Mouse (Mus musculus): ENCODE measurements around the gene Efhd2.

The Efhd2 gene

DNA sequence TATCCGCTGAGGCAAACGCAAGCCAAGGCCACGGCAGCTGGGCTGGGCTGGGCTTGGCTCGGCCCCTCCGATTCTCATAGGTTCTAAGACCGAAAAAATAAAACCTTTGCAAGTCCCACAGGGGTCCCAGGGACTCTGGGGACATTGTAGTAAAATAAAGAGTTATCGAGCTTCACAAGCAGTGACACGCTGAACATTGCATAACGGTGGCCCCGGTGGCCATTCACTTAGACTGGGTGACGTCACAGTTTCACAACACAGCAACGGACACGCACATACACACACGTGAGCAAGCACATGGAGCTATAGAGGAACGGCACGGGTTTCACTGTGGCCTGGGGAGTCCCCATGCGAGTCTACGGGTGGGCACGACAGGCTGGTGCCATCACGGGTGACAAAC, 16.2 kb downstream of the Efhd2 start:
- DNase-seq (ENCODE audit: low spot score in 2 of 2): no peak

DNA sequence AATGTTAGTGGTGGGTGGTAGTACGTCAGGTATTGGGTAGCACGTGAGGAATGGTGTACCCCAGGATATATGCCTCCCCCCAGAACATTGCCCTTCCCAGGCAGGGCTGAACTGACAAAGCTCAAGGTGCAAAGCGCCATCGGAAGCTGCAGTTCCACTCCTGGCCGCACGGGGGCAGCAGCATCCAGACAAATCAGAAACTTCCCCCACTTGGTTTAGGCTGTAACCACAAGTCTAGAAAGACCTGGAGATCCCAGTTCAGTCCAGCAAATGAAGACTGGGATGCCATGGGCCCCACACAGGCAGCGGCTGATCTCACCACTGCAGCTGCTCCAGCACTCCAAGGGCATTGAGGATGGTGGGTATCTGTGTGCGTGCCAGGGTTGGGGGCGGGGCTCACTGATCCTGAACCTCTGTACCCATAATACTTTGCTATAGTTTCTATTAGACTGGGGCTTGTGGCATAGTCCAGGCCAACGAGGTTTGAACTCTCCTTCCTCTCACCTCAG, 17.2 kb downstream of the Efhd2 start:
- DNase-seq (ENCODE audit: low spot score in 2 of 2): peak in 1 of 2 experiments; percentile 92

DNA sequence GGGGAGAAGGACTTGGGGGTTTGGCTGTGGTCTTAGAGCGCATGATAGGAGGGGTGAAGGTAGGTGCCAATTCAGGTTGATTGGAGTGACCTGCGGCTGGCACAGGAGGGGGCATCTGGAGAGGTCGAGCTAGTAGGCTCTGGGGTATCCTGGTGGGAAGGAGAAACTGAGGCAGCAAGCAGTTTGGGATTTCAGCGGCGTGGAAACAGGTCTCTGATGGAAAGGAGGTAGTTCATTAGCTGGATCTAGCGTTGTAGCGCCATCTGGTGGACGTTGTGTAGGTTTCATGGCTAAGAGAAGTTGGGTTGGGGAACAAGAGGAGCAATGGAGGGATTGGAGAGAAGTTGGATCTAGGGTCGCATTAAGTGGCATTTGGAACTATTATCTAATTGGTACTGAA, 21.3 kb downstream of the Efhd2 start:
- DNase-seq (ENCODE audit: low spot score in 2 of 2): no peak

DNA sequence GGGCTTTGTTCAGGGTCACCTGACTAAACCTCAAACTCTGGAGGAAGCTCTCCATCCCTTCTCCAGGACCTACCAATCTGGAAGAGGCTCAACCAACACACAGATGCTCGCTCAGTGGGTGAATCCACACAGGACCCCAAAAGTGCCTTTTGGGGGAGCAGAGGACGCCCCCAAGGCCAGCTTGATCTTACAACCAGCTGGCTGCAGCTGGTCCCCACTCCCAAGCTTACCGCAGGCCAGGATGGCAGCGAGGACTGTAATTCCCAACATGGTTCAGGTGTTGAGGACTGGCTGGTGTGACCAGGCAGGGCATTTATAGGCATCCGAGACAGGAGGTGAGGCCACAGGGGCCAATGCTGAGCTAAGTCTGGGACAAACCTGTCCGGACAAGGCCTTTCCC, 28.7 kb downstream of the Efhd2 start, which contains the start of gene Ctrc:
Gene Ctrc, minus strand, starts transcription at position 361 of the 400 bp plus-strand sequence.
- DNase-seq (ENCODE audit: low spot score in 2 of 2): no peak

DNA sequence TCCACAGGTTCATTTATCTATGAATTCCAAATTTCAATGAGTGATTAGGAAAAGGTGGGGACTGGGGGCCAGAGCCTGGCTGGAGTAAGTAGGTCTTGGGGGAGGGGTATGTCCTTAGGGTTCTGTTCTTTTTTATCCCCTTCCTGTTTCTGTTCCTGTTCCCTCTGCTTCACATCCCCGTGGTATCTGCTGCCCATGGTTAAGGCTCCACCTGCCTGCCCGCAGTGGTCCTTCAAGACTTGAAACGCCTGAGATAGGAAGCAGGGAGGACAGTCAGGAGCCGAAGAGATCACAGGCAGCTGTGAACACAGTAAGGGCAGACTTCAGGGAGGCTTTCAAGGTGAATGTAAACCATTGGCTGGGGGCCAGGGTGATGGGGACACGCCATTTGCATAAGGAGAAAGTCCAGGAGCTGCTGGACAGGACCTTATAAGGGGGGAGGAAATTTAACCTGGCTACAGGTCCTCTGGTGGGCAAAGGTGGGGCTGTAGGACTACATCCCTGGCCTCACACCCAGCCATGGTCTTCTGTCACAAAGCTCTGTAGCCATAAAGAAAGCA, 40.1 kb downstream of the Efhd2 start:
- no peak for DNase-seq (ENCODE audit: low spot score in 2 of 2)

DNA sequence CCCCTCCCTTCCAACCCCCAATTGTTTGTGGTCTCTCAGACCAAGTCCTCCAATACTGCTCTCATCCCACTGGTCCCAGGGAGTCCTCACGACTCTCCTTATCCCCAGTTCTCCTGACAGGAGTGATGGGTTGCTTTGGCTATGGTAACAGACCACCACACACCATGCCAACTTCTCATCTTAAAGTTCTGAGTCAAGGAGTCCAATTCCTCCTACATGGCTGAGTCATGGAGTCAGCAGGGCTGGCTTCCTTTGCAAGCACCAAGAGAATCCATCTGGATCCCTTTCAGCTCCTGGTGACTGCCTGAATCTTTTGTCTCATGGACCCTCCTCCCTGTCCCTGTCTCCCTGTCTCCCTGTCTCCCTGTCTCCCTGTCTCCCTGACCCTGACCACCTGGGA, 40.8 kb downstream of the Efhd2 start:
- DNase-seq (ENCODE audit: low spot score in 2 of 2): peak in 1 of 2 experiments; percentile 52

DNA sequence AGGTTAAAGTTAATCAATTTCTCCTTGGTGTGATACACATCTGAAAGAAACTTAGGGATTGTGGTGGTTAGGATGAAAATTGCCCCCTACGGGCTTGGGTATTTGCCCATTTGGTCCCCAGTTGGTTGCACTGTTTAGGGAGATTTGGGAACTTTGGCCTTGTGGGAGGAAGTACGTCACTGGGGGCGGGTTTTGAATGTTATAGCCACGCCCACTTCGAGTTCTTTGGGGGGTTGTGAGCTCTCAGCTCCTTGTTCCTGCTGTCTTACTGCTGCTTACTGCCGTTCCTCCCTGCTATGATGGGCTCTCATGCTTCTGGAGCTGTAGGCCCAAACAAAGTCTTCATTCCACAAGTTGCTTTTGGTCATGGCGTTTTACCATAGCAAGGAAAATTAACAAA, 43.4 kb downstream of the Efhd2 start:
- no peak for DNase-seq (ENCODE audit: low spot score in 2 of 2)

DNA sequence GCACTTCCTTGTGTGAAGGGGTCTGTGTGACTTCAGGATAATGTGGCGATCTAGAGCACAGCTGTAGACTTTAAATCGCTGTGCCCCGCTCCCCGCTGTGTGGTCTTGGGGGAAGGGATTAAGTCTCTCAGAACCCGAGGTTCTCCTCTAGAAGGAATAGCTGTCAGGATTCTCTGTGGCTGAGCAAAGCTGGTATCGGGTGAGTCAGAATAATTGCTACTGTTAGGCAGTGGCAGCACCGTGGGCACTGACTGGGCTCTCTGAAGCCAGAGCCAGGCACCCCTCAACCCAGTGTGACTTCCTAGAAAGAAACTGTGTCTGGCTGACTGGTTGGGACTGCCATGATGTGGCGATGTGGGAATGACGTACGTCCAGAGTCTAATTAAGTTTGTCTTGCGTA, 44.3 kb downstream of the Efhd2 start:
- no peak for DNase-seq (ENCODE audit: low spot score in 2 of 2)

DNA sequence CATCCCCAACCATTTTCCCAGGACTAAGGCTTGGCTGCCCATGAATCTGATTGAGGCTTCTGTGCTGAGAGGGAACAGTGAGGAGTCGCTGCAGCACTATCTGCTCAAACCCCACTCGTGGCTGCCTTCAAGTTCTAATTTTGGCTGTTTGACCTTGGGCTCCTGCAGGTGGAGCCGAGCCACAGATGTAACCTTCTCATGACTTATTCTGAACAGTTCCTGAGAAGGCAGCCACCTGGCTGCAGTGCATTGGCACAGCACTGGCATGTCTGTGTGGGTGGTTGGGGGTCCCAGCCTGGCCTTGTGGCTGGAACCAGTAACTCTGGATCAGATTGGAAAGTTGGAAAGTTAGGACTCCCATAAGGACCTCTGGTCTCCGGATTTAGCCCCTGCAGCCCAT, 46.5 kb downstream of the Efhd2 start:
- no peak for DNase-seq (ENCODE audit: low spot score in 2 of 2)

DNA sequence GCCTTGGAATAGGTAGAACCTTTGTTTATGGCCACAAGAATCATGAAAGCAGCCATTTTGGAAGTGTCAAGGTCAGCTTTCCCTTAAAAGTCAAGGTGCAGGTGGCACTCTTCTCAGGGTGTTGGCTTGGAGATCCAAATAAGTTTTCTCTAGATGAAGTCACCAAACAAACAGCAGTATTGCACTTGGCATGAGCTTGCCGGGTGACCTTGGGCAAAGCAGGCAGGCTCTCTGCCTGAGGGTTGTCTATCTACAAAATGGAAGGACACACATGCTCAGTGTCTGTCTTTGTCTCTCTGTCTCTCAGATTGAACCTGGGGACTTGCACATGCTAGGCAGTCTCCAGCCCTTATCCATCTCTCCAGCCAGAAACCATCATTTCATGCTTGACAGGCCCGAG, 47.3 kb downstream of the Efhd2 start:
- no peak for DNase-seq (ENCODE audit: low spot score in 2 of 2)

DNA sequence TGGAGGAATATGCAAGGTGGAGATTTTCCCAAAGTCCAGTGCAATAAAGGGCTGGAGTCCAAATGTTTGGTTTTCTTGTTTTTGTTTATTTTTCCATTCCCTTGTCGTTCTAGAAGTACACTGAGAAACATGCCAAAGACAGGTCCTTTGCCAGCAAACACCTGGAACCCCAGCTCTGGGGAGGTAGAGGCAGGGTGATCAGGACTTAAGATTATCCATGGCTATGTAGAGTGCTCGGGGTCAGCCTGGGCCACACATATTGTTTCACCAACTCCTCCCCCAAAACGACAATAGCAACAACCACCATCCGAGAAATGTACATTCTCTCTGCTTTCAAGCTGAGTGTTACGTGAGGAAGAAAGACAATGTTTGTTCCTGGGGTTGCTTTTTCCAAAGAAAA, 48.7 kb downstream of the Efhd2 start, which contains the start of gene Cela2a:
Gene Cela2a, minus strand, starts transcription at position 101 of the 400 bp plus-strand sequence.
- DNase-seq (ENCODE audit: low spot score in 2 of 2): no peak

DNA sequence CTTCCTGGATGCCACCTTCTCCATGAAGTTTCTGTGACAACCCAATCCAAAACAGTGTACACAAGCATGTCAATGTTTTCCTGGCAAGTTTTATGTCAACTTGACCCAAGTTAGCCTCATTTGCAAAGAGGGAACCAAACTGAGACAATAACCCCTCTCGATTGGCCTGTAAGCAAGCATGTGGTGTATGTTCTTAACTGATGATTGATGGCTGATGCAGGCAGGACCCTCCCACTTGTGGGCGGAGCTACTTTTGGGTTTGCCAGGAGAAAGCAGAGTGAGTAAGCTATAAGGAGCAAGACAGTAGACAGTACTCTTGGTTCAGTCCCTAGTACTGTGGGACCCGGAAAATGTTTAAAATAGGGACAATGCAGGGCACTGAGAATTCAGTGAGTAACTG, 51.7 kb downstream of the Efhd2 start:
- no peak for DNase-seq (ENCODE audit: low spot score in 2 of 2)

DNA sequence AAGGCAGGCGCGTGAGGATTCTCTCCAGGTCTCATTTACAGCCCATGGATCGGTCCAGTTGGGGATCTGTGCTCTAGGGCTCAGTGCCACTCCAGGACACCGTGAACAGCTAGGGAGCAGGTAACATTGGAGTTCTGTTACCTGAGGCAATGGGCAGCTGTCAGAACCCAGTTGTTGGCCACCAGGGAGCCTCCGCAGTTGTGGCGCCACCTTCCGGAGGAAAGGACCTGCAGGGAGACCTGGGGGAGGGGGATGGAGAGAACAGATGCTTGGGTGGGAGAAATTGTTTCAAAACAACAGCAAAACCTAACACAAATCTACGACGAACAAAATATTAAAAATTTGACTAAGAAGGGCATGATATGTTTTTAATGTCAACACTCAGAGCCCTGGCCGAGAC, 52.6 kb downstream of the Efhd2 start:
- DNase-seq (ENCODE audit: low spot score in 2 of 2): no peak

DNA sequence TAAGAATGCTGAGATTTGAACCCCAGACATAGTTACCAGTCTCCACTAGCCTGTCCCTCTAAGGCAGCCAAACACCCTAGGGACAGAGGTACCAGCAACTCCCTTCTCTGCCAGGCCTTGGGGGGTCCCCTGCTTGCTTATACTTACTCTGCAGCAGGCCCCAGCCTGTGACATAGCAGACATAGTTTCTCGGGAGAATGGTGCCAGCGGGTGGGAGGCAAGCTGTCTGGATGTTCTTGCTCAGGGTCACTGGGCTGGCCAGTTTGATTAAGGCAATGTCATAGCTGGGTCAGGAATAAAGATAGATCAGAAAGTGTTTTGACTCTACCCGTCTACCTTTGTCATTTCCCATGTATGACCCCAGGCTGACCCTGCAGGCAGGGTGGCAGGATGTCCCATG, 53.5 kb downstream of the Efhd2 start:
- no peak for DNase-seq (ENCODE audit: low spot score in 2 of 2)

DNA sequence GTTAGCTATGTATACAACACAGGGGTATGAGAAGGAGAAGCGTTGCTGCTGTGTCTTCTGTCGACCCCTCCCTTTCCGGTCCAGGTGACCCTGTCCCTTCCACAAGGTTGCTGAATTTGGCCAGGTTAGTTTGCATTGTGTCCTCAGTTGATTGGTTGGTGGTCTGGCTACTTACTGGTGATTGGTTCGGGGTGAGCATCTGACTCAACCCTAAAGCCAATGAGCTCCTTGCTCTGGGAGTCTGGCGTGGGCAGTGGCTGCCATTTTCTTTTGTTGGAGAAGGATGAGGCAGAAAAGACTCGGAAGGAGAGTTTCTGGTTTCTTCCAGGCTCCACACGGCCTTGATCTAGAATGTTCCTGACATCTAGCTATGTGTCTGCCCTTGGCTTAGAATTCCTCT, 55.4 kb downstream of the Efhd2 start:
- no peak for DNase-seq (ENCODE audit: low spot score in 2 of 2)

DNA sequence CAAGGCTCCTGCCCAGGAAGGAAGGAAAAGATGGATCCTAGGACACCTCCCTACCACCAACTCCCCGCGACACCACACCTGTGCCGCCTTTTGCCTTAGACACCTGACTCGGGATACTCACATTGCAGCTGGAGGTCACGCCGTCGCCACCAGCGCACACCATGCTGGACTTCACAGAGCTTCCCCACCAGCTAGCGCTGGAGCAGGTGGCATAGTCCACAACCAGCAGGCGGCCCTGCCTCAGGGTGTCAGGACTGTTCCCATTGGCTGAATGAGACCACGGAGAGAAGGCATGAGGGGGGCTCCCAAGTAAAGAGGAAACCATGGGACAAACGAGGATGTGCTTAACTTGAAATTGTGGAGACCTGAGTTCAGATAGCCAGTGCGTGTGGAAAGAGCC, 55.9 kb downstream of the Efhd2 start:
- no peak for DNase-seq (ENCODE audit: low spot score in 2 of 2)

DNA sequence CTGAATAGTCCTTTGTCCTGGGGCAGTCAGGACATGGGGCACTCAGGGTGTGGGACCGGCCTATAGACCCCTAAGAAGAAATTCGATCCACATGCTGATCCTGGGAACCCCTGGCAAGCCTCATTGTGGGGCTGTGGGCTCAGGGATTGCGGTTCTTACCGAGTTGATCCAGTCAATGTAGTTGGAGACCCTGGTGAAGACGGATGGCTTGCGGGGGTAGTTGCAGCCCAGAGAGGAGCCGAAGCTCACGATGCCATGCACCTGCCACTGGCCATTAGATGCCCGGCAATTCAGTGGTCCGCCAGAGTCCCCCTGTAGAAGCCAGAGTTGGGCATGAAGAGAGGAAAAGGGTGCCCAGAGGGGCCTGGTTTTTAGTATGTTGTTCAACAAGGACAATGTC, 57.0 kb downstream of the Efhd2 start:
- no peak for DNase-seq (ENCODE audit: low spot score in 2 of 2)

DNA sequence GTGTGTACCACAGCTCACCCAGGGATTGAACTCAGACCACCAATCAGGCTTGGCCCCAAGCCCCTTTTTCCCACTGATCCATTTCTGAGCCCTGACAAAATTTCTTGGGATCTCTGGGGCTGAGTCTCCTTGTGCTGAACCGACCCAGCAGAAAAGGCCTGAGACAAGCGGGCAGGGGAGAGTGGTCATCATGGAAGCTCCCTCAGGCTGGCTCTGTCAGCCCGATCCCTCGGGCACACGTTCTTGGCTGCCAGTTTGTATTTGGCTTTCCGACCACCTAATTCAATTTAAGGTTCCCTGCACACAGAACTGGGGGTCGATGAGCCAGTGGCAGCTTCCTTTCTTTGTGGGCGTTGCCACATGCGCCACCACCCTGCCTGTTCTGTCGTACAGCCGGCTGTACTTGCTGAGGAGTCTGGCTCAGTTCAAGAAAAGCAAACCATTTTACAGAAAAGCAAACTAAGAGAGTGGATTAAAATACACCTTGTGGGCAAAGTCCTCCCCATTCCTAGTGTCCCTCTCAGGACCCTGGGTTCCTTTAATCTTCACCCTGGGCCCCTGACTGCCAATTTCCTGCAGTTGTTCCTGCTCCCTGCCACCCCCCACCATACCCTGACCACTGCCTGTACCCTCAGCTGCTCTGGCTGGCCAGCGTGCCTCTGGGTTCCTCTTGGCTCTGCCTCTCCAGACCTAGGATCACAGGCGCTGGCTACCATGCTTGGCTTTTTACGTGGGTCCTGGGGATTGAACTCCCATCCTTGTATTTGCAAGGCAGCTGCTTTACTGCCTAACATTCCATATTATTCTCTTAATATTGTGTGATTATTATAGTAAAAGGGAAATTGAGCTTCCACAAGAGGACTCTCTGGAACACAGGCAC, 57.7 kb downstream of the Efhd2 start:
- no peak for DNase-seq (ENCODE audit: low spot score in 2 of 2)

DNA sequence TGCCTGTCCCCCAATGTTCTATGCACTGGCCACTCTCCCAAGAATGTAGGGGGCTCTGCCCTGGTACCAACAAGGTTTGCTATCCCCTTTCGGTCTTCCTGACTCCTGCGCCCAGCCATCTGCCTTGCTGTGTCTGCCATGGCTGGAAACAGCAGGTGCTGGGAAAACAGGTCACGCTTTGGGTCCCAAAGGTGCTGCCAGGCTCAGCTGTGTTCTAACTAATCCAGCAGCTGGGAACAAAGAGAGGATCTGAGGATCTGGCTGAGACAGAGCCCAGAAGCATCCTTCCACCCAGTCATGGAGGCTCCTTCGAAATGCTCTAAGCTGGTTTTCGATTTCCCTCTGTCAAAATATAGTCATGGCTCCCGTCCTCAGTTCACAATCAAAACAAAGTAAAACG, 58.5 kb downstream of the Efhd2 start:
- no peak for DNase-seq (ENCODE audit: low spot score in 2 of 2)

DNA sequence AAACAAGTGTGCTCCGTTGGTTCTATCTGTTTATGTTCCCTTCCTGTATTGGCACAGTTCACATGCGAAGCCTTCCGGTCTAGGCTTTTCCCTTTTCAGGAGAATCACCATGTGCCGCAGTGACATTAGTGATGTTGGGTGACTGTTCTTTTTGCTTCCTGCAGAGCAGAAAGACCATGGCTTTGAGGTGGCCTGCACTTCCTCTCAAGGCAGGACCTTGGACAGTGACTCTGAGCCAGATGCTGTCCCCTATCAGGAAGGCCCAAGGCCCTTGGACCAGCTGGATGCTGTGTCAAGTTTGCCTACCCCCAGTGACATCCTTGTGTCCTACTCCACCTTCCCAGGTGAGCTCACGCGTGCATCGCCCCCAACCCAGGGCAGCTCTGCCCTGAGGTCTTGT, 63.3 kb downstream of the Efhd2 start:
- DNase-seq (ENCODE audit: low spot score in 2 of 2): no peak

DNA sequence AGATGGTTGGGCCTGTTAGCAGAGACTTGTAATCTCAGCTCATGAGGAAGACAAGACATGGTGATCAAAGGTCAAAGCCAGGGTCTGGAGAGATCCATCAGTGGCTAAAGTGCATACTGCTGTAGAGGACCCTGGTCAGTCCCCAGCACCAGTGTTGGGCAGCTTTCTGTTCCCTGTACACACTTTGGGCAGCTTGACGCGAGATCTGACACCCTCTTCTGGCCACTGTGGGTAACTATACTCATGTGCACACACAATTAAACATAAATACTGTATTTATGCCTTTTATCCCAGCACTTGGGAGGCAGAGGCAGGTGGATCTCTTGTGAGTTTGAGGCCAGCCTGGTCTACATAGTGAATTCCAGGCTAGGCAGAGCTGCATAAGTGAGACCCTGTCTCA, 63.7 kb downstream of the Efhd2 start:
- no peak for DNase-seq (ENCODE audit: low spot score in 2 of 2)

DNA sequence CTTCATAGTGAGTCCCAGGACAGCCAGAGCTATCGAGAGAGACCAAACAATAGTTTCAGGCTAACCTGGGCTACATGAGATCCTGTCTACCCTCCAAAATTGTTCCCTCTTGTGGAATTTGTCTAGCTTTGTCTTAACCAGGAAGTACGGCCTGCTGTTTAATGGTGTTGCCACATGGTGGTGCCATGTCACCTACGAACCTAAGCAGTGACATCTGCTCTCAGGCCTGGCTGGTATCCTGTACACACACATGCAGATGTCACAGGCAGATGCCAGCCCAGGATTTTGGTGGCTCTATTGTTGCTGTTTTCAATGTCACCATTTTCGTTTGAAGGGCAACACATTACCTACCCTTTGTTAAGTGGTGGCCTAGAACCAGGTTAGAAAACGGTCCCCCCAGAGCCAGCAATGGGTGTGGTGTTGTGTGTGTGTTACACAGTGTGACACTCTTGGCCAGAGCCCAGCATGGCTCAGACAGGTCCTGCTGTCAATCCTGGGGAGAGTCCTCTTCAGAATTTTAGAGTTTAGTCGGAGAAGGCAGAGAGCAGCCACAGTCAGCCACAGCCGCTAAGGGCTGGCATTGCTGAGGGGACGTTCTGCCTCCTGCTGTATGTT, 64.8 kb downstream of the Efhd2 start:
- peak in 1 of 2 experiments; percentile 33 for DNase-seq (ENCODE audit: low spot score in 2 of 2)

Data from left cerebral cortex, adult 9 months (tissue).